Mouse (Mus musculus) midbrain, embryonic 13.5 days (tissue): ENCODE data around the gene Pigk. TPM values are rescaled to one million over a fixed set of nuclear protein-coding genes. Genes with fewer than 3 reads are reported as not detected.

ENCODE experiments used
- ATAC-seq: fragments of 200-750 bp; cut with Nextera tagmentation; 2 replicates; pipeline ENCODE4 v1.8.0; 2017; ENCODE audit warnings: mild to moderate bottlenecking, moderate TSS enrichment, moderate library complexity
- H3K27ac ChIP-seq: fragments of 300-500 bp; sonication (generic); 2 replicates; pipeline ENCODE4 v1.5.1; 2015; ENCODE audit warnings: inconsistent platforms, mild to moderate bottlenecking, moderate library complexity
- H3K27me3 ChIP-seq: fragments of 300-500 bp; sonication (generic); 2 replicates; pipeline ENCODE4 v1.6.1; 2015; ENCODE audit warnings: mild to moderate bottlenecking, inconsistent platforms
- H3K36me3 ChIP-seq: fragments of 300-500 bp; sonication (generic); 2 replicates; pipeline ENCODE4 v1.6.1; 2015; ENCODE audit warnings: mild to moderate bottlenecking, inconsistent platforms
- H3K4me1 ChIP-seq: fragments of 300-500 bp; sonication (generic); replicated peaks from 2 replicates; pipeline ENCODE4 v1.6.1; 2015; ENCODE audit warnings: inconsistent platforms
- H3K4me2 ChIP-seq: fragments of 300-500 bp; sonication (generic); replicated peaks from 2 replicates; pipeline ENCODE4 v1.6.1; 2015; ENCODE audit warnings: moderate library complexity, mild to moderate bottlenecking, inconsistent platforms
- H3K4me3 ChIP-seq: fragments of 300-500 bp; sonication (generic); replicated peaks from 2 replicates; pipeline ENCODE4 v1.5.1; 2015; ENCODE audit warnings: mild to moderate bottlenecking, inconsistent platforms
- H3K9ac ChIP-seq: fragments of 300-500 bp; sonication (generic); replicated peaks from 2 replicates; pipeline ENCODE4 v1.6.1; 2015; ENCODE audit warnings: mild to moderate bottlenecking, inconsistent platforms
- H3K9me3 ChIP-seq: fragments of 300-500 bp; sonication (generic); 2 replicates; pipeline ENCODE4 v1.6.1; 2016; ENCODE audit warnings: mild to moderate bottlenecking, inconsistent platforms
- WGBS: fragments of 180-500 bp; shearing (Covaris S2); methylation state at CpG from one replicate; pipeline ENCODE4 v1.1.7; 2015; 5-methylcytosine and 5-hydroxymethylcytosine counted together
- polyA plus RNA-seq: library from polyadenylated mRNA; unstranded; fragments of >200 nt; fragmentation: Nextera tagmentation; extraction: Ambion mirVana; gene quantifications from 2 replicates; pipeline ENCODE4 v1.2.1, GENCODE M21; 2015

Pigk gene
- polyA plus RNA-seq, 1 experiment from 2014 or later: 35.9 TPM

DNA sequence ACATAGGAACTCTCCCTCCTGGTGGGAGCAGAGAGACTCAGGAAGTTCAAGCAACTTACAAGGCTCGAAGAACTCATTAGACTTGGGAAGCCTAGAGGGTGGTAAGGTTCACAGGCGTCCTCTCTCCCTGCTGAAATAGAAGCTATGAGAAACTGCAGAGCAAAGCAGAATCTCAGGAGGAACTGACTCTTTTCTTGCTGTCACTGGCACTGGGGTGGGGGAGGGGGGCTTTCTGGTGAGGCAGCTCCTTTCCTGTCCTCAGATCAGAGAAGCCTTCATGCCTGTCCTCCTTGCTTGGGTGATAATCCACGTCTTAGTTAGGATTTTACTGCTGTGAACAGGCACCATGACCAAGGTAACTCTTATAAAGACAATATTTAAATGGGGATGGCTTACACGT lies 218.2 kb downstream of the Pigk start:
- no peaks in the 10 kb centered on the region for H3K36me3 ChIP-seq
- 65% methylated on average over 4 of the region's 4 CpGs for WGBS
- no peak overlapping the region for H3K4me3 ChIP-seq
- H3K27me3 ChIP-seq: no peaks in the 10 kb centered on the region
- no peak for ATAC-seq
- no peak overlapping the region for H3K27ac ChIP-seq
- H3K9me3 ChIP-seq: no peaks in the 10 kb centered on the region
- no peak overlapping the region for H3K9ac ChIP-seq
- H3K4me2 ChIP-seq: no peak overlapping the region
- peaks cover 25% of the 10 kb centered on the region; the same call in 1 of the 2 replicates for H3K4me1 ChIP-seq

DNA sequence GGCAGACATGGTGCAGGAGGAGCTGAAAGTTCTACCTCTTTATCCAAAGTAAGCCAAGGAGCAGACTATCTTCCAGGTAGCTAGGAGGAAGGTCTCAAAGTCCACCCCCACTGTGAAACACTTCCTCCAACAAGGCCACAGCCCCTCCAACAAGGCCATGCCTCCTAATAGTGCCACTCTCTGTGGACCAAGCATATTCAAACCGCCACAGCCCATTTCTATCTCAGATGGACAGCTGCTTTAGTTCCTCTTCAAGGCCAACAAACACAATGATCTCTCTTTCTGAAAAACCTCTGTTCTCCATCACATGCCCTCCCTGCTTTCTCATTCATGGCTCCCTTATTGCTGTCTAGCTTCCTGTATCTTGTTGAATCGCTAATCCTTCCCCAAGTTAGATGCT lies 218.6 kb downstream of the Pigk start:
- Histone ChIP-seq H3K9me3 (no peaks in the 10 kb centered on the region), H3K4me1 (peaks cover 21% of the 10 kb centered on the region; the same call in 1 of the 2 replicates), H3K36me3 (no peaks in the 10 kb centered on the region), H3K27ac (no peak overlapping the region), H3K4me2 (no peak overlapping the region), H3K4me3 (no peak overlapping the region), H3K27me3 (no peaks in the 10 kb centered on the region), H3K9ac (no peak overlapping the region)
- no peak for ATAC-seq
- 93% methylated on average over 2 of the region's 2 CpGs for WGBS

- Histone ChIP-seq H3K27me3 (no peaks in the 10 kb centered on the region), H3K36me3 (no peaks in the 10 kb centered on the region), H3K9ac (no peak overlapping the region), H3K9me3 (no peaks in the 10 kb centered on the region), H3K4me3 (no peak overlapping the region), H3K4me2 (no peak overlapping the region), H3K4me1 (peaks cover 9% of the 10 kb centered on the region; the same call in 1 of the 2 replicates), H3K27ac (no peak overlapping the region)
- ATAC-seq: no peak
- WGBS: 98% methylated on average over 3 of the region's 3 CpGs
These were observed 219.8 kb downstream of the Pigk start for GRCm38 (mm10) chr3:152933737-152934136.

DNA sequence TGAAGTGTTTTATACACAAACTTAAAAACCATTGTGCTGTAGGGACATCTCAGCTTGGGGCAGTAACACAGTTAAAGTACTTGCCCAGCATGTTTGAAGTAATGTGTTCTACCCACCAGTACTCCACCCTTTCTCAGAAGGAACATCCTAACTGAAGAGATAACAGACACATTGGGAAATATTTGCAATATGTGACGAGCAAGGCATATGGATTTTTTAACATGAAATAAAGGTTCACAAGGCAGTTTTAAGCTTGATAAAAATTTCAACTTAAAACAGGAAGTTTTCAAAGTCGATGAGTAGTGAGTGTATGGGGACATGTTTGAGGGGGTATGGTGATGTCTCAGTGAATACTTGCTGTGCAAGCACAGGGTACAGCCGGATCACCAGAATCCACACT lies 222.4 kb downstream of the Pigk start:
- Histone ChIP-seq H3K36me3 (no peaks in the 10 kb centered on the region), H3K9me3 (no peaks in the 10 kb centered on the region), H3K4me2 (no peak overlapping the region), H3K27ac (no peak overlapping the region), H3K4me3 (no peak overlapping the region), H3K9ac (no peak overlapping the region), H3K4me1 (no peaks in the 10 kb centered on the region), H3K27me3 (no peaks in the 10 kb centered on the region)
- 91% methylated on average over 3 of the region's 3 CpGs for WGBS
- ATAC-seq: no peak

DNA sequence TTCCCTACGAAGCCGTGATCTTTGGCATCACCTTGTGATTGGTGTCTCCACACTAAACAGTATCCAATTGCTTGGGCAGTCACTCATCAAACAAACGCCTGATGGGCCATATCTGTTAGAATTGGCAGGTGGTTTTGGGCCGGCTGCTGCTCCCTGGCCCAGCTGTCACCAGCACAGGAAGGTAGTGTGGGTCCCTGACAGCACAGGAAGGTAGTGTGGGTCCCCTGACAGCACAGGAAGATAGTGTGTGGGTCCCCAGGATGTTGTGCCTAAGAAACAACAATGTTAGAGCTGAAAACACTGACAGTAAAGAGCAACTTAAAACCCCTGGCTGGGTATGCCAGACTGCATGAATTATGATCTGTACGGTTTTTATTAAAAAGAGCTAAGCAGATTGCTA lies 227.8 kb downstream of the Pigk start:
- WGBS: 87% methylated on average over 5 of the region's 5 CpGs
- no peaks in the 10 kb centered on the region for H3K9me3 ChIP-seq
- ATAC-seq: no peak
- no peak overlapping the region for H3K4me3 ChIP-seq
- H3K4me2 ChIP-seq: no peak overlapping the region
- peaks cover 11% of the 10 kb centered on the region; the same call in 1 of the 2 replicates for H3K4me1 ChIP-seq
- H3K9ac ChIP-seq: no peak overlapping the region
- no peaks in the 10 kb centered on the region for H3K27me3 ChIP-seq
- no peak overlapping the region for H3K27ac ChIP-seq
- H3K36me3 ChIP-seq: no peaks in the 10 kb centered on the region

DNA sequence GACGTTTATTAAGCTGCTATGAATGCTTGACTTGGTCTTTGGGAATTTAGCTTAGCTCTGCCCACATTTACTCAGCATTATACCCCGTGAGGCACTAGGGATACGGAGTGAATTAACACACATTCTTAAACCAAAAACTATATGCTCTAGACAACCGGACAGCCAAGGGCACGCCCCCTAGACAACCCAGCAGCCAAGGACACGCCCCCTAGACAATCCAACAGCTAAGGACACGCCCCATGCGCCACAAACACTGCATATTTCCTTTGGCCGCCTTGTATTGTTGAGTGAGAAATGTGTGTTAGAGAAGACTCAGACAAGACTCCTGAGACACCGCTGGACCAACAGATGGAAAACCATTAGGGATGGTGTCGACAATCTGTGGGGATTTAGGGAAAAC lies 229.1 kb downstream of the Pigk start:
- Histone ChIP-seq H3K9me3 (no peaks in the 10 kb centered on the region), H3K4me2 (no peak overlapping the region), H3K4me3 (no peak overlapping the region), H3K27me3 (no peaks in the 10 kb centered on the region), H3K27ac (no peak overlapping the region), H3K9ac (no peak overlapping the region), H3K4me1 (peaks cover 16% of the 10 kb centered on the region; the same call in 1 of the 2 replicates), H3K36me3 (no peaks in the 10 kb centered on the region)
- 48% methylated on average over 11 of the region's 11 CpGs for WGBS
- ATAC-seq: 0 out of 2 replicates have a peak, but pooled peaks have one; percentile 24

DNA sequence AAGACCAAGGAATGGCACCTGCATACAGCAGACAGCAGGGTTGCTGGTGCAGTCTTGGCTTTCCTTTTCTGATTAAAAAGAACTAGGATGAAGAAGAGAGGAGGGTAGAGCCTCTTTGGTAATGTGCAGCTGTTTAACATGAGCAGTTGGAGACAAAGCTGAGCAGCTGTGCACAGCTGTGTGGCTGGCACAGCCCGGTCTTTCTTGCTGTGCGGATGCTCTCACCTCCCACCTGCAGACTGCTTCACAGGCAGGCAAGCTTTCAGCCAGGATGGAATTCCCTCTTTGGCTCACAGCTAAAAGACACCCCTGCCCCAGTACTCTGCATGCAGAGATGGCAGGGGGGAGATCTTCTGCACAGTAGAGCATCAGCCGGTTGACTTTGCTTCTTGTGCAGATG lies 230.9 kb downstream of the Pigk start:
- WGBS: 72% methylated on average over 3 of the region's 3 CpGs
- Histone ChIP-seq H3K9ac (no peak overlapping the region), H3K36me3 (no peaks in the 10 kb centered on the region), H3K27ac (no peak overlapping the region), H3K27me3 (no peaks in the 10 kb centered on the region), H3K9me3 (no peaks in the 10 kb centered on the region), H3K4me3 (no peak overlapping the region), H3K4me2 (no peak overlapping the region), H3K4me1 (peaks cover 16% of the 10 kb centered on the region; the same call in 1 of the 2 replicates)
- no peak for ATAC-seq

DNA sequence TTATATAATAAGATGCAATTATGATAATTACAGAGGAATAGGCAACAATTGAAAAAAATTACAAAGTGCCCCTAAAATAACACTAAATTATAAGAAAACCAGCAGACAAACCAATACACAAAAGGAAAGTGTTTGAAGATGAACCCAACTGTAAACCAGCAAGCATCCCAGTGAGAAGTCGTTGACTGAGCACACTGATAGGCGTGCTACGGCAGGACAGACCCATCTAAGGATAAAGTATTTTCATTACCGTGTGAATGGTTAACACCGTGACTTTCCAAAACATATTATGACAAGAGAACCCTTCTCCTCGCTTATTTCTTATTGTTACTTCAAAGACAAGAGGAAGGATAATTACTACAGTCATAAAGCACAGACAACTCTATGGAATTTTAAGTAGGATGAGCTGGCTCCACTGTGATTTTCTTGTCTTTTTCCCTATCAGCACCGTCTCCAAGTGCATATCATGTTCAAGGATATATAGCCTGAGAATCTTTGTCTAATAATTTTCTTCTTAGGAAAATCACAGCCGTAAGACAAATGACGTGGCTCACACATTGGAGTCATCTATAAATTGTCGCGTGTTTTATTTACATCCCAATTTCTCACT lies 233.2 kb downstream of the Pigk start:
- no peak for ATAC-seq
- H3K4me3 ChIP-seq: no peak overlapping the region
- H3K4me2 ChIP-seq: no peak overlapping the region
- H3K9ac ChIP-seq: no peak overlapping the region
- no peaks in the 10 kb centered on the region for H3K36me3 ChIP-seq
- H3K9me3 ChIP-seq: no peaks in the 10 kb centered on the region
- no peaks in the 10 kb centered on the region for H3K27me3 ChIP-seq
- peaks cover 16% of the 10 kb centered on the region; the same call in 1 of the 2 replicates for H3K4me1 ChIP-seq
- H3K27ac ChIP-seq: no peak overlapping the region
- 76% methylated on average over 11 of the region's 11 CpGs for WGBS

DNA sequence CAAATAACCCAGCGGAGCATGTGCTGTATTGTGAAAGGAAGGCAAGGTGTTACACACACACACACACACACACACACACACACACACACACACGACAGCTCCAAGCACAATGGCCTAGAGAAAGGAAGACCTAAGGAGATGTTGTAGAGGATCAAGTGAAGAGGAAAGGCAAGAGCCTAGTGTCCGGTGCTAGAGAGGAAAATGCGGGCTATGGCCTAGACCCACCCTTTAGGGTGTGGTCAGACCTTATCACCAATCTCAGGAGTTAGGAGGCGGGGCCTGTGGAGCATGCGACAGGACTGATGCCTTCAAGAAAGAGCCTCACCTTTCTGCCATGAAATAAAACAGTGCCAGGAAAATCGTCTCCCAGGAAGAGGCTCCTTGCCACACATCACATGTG lies 234.7 kb downstream of the Pigk start:
- no peak for ATAC-seq
- 86% methylated on average over 7 of the region's 7 CpGs for WGBS
- Histone ChIP-seq H3K4me3 (no peak overlapping the region), H3K9ac (no peak overlapping the region), H3K27ac (no peak overlapping the region), H3K9me3 (no peaks in the 10 kb centered on the region), H3K4me2 (no peak overlapping the region), H3K4me1 (peaks cover 9% of the 10 kb centered on the region; the same call in 1 of the 2 replicates), H3K36me3 (no peaks in the 10 kb centered on the region), H3K27me3 (no peaks in the 10 kb centered on the region)

DNA sequence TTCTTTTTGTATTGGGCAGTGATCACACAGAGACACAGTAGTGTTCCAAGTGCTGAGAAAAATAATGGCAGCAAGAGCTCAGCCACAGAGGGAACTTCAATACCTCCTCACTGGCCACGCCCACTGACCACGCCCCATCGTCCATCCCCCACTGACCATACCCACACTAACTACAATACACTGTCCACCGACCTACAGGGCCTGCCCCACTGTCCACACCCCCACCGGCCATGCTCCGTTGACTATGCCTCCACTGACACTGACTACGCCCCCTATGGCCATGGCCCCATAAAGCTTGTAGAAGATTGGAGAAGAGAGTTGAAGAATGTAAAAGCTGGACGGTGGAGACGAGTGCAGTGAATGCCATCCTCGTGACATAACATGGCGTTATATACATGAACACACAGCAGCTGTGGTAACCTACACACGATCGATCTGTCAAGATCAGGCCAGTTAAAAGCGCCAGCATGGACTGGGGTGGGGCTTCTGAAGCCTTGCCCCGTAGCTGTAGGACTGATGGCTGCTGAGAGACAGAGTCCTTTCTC lies 235.4 kb downstream of the Pigk start:
- no peak for ATAC-seq

GRCm38 (mm10) chr3:152950299-152950698 lies 236.4 kb downstream of the Pigk start:
- Histone ChIP-seq H3K4me3 (no peak overlapping the region), H3K36me3 (no peaks in the 10 kb centered on the region), H3K9ac (no peak overlapping the region), H3K27ac (no peak overlapping the region), H3K4me2 (no peak overlapping the region), H3K9me3 (no peaks in the 10 kb centered on the region), H3K4me1 (0 out of 2 replicates have a peak, but pooled peaks cover 8% of the 10 kb centered on the region), H3K27me3 (no peaks in the 10 kb centered on the region)
- WGBS: 91% methylated on average over 5 of the region's 5 CpGs
- ATAC-seq: no peak

More for the DNA sequence above, 235.4 kb downstream of the Pigk start:
- H3K4me3 ChIP-seq: no peak overlapping the region
- no peak overlapping the region for H3K4me2 ChIP-seq
- no peak overlapping the region for H3K27ac ChIP-seq
- H3K36me3 ChIP-seq: no peaks in the 10 kb centered on the region
- 0 out of 2 replicates have a peak, but pooled peaks cover 8% of the 10 kb centered on the region for H3K4me1 ChIP-seq
- WGBS: 92% methylated on average over 15 of the region's 15 CpGs
- H3K9ac ChIP-seq: no peak overlapping the region
- no peaks in the 10 kb centered on the region for H3K9me3 ChIP-seq
- H3K27me3 ChIP-seq: no peaks in the 10 kb centered on the region

DNA sequence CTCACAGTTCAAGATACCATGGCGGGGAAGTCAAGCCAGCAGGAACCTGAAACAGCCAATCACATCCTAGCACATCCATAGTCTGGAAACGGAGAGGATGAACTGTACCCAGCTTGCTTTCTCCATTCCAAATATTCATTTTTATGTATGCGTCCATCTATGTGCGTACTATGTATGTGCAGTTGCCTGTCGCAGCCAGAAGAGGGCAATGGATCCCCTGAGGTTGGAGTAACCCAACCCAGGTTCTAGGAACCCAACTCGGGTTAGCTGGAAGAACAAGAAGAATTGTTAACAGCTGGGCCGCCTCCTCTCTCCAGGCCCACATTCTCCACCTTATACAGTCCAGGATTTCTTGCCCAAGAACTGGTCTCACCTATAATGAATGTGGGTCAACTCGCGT lies 237.0 kb downstream of the Pigk start:
- no peak for ATAC-seq
- H3K27me3 ChIP-seq: no peaks in the 10 kb centered on the region
- 0 out of 2 replicates have a peak, but pooled peaks cover 8% of the 10 kb centered on the region for H3K4me1 ChIP-seq
- no peak overlapping the region for H3K9ac ChIP-seq
- no peaks in the 10 kb centered on the region for H3K9me3 ChIP-seq
- no peaks in the 10 kb centered on the region for H3K36me3 ChIP-seq
- no peak overlapping the region for H3K27ac ChIP-seq
- no peak overlapping the region for H3K4me3 ChIP-seq
- 91% methylated on average over 9 of the region's 9 CpGs for WGBS
- H3K4me2 ChIP-seq: no peak overlapping the region
